Mouse (Mus musculus): ENCODE measurements at regions not wholly inside any gene's neighbourhood (a gene's known extent, or its start where the extent isn't known, plus 50 kb on each side); places are given as distances from the start of the nearest gene placed in this dataset.

GRCm38 (mm10) chr17:59746106-59746505 is 732.9 kb upstream of the Nudt12 start:
- Histone ChIP-seq H3K36me3 (ENCODE audit: control insufficient read depth, insufficient read depth, low read length) (no peaks in the 10 kb centered on the region), H3K9me3 (ENCODE audit: control insufficient read depth, low read length) (no peaks in the 10 kb centered on the region), H3K4me1 (ENCODE audit: control insufficient read depth, insufficient read depth, low read length) (no peaks in the 10 kb centered on the region), H3K9ac (ENCODE audit: low read depth, low read length) (no peak overlapping the region), H3K27ac (ENCODE audit: low read depth, low read length) (no peak overlapping the region), H3K27me3 (ENCODE audit: control insufficient read depth, insufficient read depth, low read length) (no peaks in the 10 kb centered on the region), H3K4me2 (replicated peaks; ENCODE audit: low read depth, low read length) (no peak overlapping the region), H3K4me3 (ENCODE audit: low read length) (no peak overlapping the region)
- ATAC-seq (ENCODE audit: low FRiP score, low TSS enrichment), result no peak
- WGBS, result 78% methylated on average over 1 of the region's 1 CpGs
